Mouse (Mus musculus) midbrain, embryonic 14.5 days (tissue): ENCODE data around the gene Mterf2. TPM values are rescaled to one million over a fixed set of nuclear protein-coding genes. Genes with fewer than 3 reads are reported as not detected.

Experiments used
- ATAC-seq: fragments of 200-750 bp; cut with Nextera tagmentation; 2 replicates; pipeline ENCODE4 v1.8.0; 2017; ENCODE audit warnings: moderate number of reproducible peaks, moderate library complexity; ENCODE audit not compliant: low FRiP score, low TSS enrichment
- DNase-seq: peaks from one replicate; pipeline ENCODE4 v3.0.0-alpha.2; 2015
- H3K27ac ChIP-seq: fragments of 300-500 bp; sonication (generic); replicated peaks from 2 replicates; pipeline ENCODE4 v1.5.1; 2014; ENCODE audit warnings: mild to moderate bottlenecking, low read depth, low read length, moderate library complexity
- H3K27me3 ChIP-seq: fragments of 300-500 bp; sonication (generic); 2 replicates; pipeline ENCODE4 v1.6.1; 2014; ENCODE audit warnings: low read length, control low read depth, mixed read lengths; ENCODE audit not compliant: control insufficient read depth, insufficient read depth
- H3K36me3 ChIP-seq: fragments of 300-500 bp; sonication (generic); 2 replicates; pipeline ENCODE4 v1.6.1; 2014; ENCODE audit warnings: low read length, control low read depth; ENCODE audit not compliant: control insufficient read depth, insufficient read depth
- H3K4me1 ChIP-seq: fragments of 300-500 bp; sonication (generic); 2 replicates; pipeline ENCODE4 v1.6.1; 2014; ENCODE audit warnings: mild to moderate bottlenecking, antibody characterized with exemption, low read length, control low read depth; ENCODE audit not compliant: control insufficient read depth, insufficient read depth
- H3K4me2 ChIP-seq: fragments of 300-500 bp; sonication (generic); 2 replicates; pipeline ENCODE4 v1.6.1; 2014; ENCODE audit warnings: mild to moderate bottlenecking, low read length, moderate library complexity
- H3K4me3 ChIP-seq: fragments of 300-500 bp; sonication (generic); replicated peaks from 2 replicates; pipeline ENCODE4 v1.5.1; 2014; ENCODE audit warnings: low read depth, low read length
- H3K9ac ChIP-seq: fragments of 300-500 bp; sonication (generic); replicated peaks from 2 replicates; pipeline ENCODE4 v1.6.1; 2014; ENCODE audit warnings: mild to moderate bottlenecking, low read length, moderate library complexity
- H3K9me3 ChIP-seq: fragments of 300-500 bp; sonication (generic); 2 replicates; pipeline ENCODE4 v1.6.1; 2016; ENCODE audit warnings: low read length, control low read depth, mixed read lengths; ENCODE audit not compliant: control insufficient read depth
- WGBS: fragments of 180-500 bp; shearing (Covaris S2); extraction: QIAGEN DNeasy Blood & Tissue Kit; methylation state at CpG from one replicate; pipeline ENCODE4 v1.1.7; 2014; 5-methylcytosine and 5-hydroxymethylcytosine counted together
- polyA plus RNA-seq: library from polyadenylated mRNA; unstranded; fragments of >200 nt; fragmentation: Nextera tagmentation; extraction: Ambion mirVana; gene quantifications from 2 replicates; pipeline ENCODE4 v1.2.1, GENCODE M21; 2014

Mterf2 gene
- polyA plus RNA-seq, 1 experiment from 2014 or later: 35.7 TPM

DNA sequence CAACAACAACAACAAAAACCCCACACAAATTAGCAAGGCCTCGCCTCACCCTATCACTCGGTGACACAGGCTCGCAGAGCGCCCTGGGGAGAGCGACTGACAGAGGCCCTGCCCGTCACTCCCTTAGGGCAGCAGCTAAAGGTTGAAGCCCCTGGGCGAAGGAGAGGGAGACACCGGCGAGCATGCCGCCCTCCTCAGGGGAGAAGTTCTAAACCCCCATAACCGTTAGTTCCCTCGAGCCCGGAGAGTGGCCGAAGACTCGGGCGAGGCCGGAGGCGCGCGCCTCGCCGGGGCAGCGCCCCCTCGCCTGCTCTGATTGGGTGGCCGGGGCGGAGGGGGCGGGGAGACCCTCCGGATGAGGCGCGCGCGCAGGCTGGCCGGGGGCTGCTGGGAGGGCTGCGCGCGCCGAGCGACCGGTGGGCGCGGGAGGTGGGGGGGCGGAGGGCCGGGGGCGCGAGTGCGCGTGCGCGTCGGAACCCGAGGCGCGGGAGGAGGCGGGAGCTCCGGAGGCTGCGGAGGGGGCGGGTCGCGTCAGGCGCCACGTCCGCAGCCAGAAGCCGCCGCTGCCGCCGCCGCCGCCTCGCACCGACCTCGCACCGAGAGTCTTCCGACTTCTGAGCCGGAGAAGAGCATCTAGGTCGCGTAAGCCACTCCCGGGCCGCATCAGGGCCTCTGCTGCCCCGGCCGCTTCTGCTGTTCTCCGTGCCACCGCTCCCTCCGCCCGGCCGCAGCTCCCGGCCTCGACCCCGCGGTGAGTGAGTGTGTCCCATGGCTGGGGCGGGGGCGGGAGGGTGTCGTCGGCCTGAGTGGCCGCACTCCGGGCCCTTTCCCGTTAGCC lies 25.4 kb downstream of the Mterf2 start, which contains the start of the genes Fhl4 and Tmem263:
Gene Fhl4 (minus strand): TSS at position 249 of the 838 bp plus-strand sequence.
Gene Tmem263 (plus strand): TSS at position 381 of the 838 bp plus-strand sequence.
- no peaks in the 10 kb centered on the region for H3K9me3 ChIP-seq
- H3K9ac ChIP-seq: peak within 1 kb of the TSS; percentile 85
- ATAC-seq (peak; percentile 95), DNase-seq (peak; percentile 98)
- peak within 1 kb of the TSS; percentile 89 for H3K27ac ChIP-seq
- H3K4me1 ChIP-seq: peaks cover 11% of the 10 kb centered on the region; the same call in 1 of the 2 replicates
- WGBS: under 1% methylated on average over 75 of the region's 96 CpGs
- peak within 1 kb of the TSS; percentile 69 for H3K4me2 ChIP-seq
- H3K27me3 ChIP-seq: no peaks in the 10 kb centered on the region
- peak within 1 kb of the TSS; percentile 95 for H3K4me3 ChIP-seq
- H3K36me3 ChIP-seq: no peaks in the 10 kb centered on the region

DNA sequence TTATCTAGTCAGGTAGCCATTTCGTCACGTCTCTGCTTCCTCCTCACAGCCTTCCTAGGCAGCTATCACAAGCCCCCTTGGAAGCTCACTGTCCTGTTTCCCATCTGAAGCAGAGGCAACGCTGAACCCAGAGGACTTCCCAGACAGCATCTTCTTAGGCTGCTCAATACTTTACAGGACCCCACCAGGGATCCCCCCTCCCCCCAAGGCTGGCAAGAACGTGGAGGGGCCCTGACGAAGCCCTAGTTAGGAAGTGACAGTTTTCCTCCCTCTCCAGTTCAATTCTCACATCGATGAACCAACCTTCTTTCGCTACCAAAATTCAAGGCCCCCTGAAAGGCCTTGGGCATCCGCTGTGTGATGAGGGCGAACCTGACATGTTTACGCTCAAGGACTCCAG lies 26.0 kb downstream of the Mterf2 start:
- no peaks in the 10 kb centered on the region for H3K36me3 ChIP-seq
- H3K9me3 ChIP-seq: no peaks in the 10 kb centered on the region
- no peaks in the 10 kb centered on the region for H3K27me3 ChIP-seq
- peak overlapping the region; percentile 89 for H3K27ac ChIP-seq
- ATAC-seq (peak; percentile 8), DNase-seq (peak; percentile 59)
- WGBS: under 1% methylated on average over 10 of the region's 10 CpGs
- peak overlapping the region; percentile 82 for H3K9ac ChIP-seq
- peak overlapping the region; percentile 95 for H3K4me3 ChIP-seq
- peaks cover 11% of the 10 kb centered on the region; the same call in 1 of the 2 replicates for H3K4me1 ChIP-seq
- peak overlapping the region; percentile 69 for H3K4me2 ChIP-seq

DNA sequence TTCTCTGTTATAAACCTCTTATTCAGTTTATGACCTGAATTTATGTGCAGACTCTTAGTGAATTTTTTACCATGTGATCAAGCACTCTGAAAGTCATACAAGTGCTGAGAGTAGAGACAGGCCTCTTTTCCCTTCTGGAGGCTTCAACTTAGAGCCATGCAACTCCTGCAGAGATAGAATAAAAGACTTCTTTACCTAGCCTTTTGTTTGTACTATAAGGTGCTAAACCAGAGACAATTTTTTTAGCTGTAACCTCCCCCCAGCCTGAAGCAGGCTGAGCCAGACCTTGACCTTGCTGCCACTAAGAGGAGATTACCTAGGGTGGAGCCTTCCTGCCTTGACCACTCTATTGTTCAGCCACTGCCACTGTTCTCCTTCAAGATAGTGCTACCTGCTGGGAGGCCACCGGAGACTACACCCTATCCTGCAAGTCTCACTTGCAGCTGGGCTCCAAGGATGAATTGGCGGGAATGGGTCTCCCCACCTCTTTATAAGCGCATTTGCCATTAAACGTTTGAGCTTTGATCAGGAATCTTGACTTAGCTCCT lies 56.1 kb downstream of the Mterf2 start:
- ATAC-seq (no peak), DNase-seq (no peak)
- no peaks in the 10 kb centered on the region for H3K27me3 ChIP-seq
- no peaks in the 10 kb centered on the region for H3K4me1 ChIP-seq
- no peak overlapping the region for H3K4me3 ChIP-seq
- H3K36me3 ChIP-seq: no peaks in the 10 kb centered on the region
- no peaks in the 10 kb centered on the region for H3K9me3 ChIP-seq
- no peak overlapping the region for H3K27ac ChIP-seq
- 49% methylated on average over 4 of the region's 4 CpGs for WGBS
- no peak overlapping the region for H3K9ac ChIP-seq
- no peak overlapping the region for H3K4me2 ChIP-seq

Other genes with a start within 250 kb of the Mterf2 start
- 44.7 and 48.5 TPM in 2 replicates for gene Ric8b, start 210.4 kb downstream of the Mterf2 start, polyA plus RNA-seq
- gene Fhl4, start 25.5 kb downstream of the Mterf2 start, polyA plus RNA-seq: 2.7 and 3.0 TPM in 2 replicates
- 41.2 and 50.6 TPM in 2 replicates for gene Tmem263, start 25.4 kb downstream of the Mterf2 start, polyA plus RNA-seq
- 26.1 and 40.3 TPM in 2 replicates for gene Cry1, start 57.0 kb upstream of the Mterf2 start, polyA plus RNA-seq